Mouse (Mus musculus) gastrocnemius, postnatal 10 days (tissue): ENCODE measurements around the gene Tmem44. TPM values are rescaled to one million over a fixed set of nuclear protein-coding genes. Genes with fewer than 3 reads are reported as not detected.
A peak's percentile ranks its signal among the peaks of the same experiment; 100 is the strongest.

Experiments used
- DNase-seq: peaks from one replicate; pipeline ENCODE4 v3.0.0; 2021; ENCODE audit warnings: mixed read lengths
- total RNA-seq, 2 experiments: library from RNA; stranded (reverse); gene quantifications; 2 replicates each; pipeline ENCODE4 v1.2.3; 2021

Gene Tmem44
- total RNA-seq, 2 experiments from 2014 or later, result 5.3 to 8.7 TPM

DNA sequence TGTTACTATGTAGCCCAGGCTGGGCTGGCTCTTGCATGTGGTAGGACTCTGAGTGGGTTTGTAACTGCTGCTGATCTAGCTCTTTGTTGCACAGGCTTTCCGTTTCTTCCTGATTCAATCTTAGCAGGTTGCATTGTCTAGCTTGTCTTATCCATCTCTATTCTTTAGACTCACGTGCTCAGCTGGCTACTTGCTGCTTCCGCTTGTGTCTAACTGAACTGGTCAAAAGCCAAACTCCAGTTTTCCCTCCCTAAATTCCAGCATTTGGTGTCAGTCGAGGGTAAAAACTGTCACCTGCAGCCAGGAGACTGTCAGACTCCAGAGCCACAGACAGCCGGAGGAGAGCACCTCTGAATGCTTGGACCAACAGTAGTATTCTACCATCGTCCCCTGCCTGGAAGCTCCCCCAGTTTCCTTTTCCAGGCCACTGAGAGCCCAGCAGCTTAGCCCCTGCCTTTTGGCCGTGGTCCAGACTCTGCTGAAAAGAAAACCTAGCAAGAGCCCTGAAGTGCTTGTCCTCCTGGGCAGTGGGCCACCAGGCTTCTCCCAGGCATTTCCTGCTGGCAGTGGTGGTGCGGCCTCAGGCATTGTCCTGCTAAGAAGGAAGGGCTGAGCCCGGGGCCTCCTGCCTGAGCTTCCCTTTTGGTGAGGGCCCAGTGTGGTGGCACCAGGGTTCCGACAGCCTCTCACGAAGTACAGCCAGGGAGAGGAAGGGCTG lies 2.1 kb upstream of the Tmem44 start:
- peak; percentile 85 for DNase-seq

DNA sequence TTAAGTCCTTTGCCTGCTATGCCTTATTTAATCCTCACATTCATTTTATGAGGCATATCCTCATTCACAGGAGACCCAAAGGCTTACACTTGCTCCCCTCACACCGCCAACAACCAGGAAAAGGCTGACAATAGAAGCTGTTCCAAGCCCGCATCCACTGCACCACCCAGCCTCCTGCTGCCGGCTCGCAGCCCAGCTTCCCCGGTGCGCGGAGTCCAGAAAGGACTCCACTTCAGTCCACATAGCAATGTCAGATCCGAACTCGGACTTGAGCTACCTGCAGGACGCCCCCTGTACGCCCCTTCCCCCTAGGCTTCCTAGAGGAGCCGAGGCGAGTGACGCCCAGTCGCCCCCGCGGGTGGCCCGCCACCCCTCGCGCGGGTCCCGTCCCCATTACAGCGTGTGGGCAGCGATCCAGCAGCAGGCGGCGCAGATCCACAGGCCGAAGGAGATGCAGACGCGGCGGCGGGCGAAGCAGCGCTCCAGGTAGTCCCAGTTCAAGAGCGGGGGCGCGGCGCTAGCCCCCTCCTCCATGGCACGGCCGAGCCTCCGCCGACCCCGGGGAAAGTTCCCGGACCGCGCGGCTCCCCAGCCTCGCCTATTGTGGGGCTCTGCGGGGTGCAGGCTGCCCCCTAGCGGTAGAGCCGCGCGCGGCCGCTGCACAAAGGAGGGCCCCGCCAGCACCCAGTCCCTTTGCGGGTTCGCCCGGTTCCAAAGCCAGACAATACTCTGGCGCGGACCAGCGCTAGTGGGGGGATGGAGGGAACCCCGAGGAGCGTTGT lies 485 bp downstream of the Tmem44 start:
- DNase-seq, result peak; percentile 84

DNA sequence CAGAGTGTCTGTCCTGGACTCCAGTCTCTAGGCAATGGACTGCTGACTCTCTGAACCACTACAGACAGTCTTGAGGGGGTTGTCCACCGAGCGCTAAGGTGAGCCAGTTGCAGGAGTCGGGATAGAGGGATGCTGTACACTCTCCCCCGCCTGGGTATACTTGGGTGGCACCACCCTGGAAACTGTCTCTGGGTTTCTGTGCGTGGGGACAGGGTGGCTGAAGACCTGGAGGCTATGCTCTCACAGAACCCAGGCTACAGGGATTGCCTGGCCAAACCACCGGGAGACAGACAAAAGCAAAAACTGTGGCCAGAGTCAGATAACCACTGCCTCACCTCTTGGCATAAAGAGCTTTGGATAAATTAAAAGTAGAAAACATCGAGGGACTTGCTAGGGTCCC lies 1.1 kb downstream of the Tmem44 start:
- DNase-seq, result no peak

DNA sequence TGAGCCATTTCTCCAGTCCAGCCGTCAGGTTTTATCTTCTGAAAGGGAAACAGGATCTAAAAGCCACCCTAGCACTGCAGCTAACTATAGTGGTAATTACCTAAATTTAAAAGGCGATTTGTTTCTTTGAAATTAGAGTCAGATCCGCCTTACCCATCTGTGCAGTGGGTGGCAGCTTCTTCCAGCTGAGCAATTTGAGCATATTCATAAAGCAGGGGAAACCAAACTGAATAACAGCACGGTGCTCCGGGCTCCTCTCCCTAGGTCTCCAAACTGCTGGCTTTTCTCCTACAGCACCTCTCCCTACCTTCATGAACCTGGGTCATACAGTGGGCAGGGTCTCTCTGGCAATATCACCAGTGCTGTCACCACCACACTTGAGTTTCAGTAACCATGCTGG lies 2.4 kb downstream of the Tmem44 start:
- DNase-seq, result no peak

DNA sequence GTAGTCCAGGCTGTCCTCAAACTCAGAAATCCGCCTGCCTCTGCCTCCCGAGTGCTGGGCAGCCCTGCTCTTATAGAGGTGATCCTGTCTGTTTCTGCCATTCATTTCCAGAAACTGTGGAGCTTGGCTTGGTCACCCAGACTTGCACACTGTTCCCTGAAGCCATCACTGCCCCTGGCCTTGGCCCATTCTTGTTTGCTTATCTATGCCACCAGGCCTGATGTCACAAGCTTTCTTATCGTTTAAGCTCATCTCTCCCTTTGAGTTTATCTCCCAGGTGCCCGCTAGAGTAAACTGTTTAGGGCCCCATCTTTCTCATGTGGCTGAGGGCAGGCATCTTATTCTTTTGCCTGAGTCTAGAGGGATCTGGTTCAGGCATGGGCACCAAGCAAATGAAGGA lies 5.9 kb downstream of the Tmem44 start:
- no peak for DNase-seq

DNA sequence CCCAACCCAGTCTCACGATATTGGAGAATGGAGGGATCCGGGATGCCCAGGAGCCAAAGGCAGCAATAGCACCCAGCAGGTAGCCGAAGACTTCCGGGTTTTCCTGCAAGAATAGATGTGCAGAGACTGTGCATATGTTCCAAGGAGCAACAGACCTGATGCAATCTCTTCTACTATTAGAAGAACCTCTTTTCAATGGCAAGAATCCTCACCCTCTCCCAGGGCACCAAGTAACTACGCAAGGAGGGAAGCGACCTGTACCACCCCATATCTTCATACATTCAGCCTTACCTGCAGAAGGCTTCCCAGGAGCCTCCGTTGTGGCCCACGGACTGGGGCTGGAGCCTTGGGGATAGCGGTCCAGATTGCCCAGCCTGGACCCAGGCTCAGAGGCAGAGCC lies 7.3 kb downstream of the Tmem44 start:
- no peak for DNase-seq

DNA sequence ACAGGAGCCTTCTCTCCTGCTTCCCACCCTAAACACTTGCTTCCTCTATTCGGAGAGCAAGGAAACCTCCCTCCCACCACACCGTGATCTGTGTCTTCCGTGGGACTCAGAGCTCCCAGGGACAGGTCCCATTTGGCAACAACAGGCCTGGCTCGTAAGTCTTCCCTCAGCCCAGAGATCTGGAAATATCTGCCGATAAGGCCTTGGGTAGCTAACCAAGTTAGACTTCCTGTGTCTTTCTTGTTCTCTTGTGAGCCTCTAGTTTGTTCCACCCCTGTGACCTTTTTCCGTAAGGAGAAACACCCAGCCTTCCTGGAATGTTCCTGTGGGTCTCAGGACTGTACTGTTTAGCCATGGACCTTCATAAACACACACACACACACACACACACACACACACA lies 7.8 kb downstream of the Tmem44 start:
- no peak for DNase-seq

DNA sequence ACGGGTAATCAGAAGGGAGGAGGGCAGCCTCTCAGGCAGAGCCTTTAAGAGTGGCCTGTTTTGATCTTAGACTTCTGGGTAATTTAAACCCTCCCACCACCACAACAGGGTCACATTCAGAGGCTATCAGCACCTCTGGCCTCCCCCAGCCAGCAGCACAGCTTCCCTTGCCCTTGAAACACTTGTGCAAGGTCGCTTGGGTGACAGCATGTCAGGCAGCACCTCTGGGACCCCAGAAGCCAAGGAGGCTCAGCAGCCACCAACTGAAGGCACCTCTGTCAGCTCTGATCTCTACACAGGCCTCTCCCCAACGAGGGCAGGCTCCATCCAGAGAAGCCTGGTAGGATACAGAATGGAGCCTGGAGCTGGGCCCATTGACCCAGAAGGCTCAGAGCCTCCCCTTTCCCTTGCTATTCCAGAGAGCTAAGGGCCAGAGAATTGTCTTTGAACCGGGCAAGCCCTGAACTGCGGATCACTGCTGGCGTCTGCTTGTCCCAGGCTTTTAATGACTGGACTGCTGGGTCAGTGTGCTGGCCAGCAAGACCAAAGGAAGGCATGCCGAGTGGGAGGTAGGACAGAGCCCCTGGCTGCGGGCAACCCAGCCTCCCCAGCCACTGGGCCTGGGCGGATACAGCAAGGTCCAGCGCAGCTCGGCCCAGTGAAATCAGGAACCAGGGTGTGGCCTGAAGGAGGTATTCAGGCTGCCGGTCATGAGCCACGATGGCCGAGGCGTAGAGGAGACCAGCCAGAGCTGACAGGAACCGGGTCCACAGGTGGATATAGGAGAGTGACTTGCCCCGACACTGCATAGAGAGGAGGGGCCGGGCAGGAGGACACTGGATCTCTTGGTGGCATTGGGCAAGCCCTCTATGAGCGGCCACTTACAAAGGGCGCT lies 10.3 kb downstream of the Tmem44 start:
- no peak for DNase-seq

DNA sequence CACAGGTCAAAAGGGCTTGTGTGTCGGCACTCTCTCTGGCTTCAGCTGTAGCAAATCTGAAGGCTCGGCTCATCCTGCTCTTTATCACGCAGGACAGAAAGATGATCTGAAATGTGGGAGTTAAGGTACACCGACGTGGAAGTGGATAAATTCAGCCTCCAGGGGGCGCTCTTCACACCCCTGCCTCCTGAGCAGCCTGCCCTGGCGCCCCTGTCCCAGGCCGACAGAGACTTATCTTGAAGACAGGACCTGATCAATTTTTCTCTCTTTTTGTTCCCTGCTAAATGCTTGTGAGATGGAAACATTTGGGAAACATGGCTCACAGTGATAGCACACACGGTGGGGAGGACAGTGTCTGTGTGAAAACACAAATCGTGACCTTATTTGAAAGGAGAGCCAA lies 11.2 kb downstream of the Tmem44 start:
- DNase-seq, result peak; percentile 66

DNA sequence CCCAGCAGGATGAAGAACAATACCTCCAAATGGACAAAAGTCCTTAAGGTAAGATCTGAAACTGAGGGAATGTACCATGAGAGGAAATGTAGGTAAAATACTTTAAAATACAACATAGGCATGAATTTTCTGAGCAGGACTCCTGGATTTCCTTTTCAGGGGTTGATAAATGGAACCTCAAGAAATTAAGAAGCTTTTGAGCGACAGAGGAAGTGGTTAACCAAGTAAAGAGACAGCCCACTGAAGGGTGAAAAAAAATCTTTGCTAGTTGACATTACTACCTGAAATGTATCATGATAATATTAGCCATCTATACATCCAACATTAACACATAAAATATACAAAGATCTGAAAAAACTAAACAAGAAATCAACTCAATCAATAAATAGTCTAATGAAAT lies 15.6 kb downstream of the Tmem44 start:
- DNase-seq, result no peak

DNA sequence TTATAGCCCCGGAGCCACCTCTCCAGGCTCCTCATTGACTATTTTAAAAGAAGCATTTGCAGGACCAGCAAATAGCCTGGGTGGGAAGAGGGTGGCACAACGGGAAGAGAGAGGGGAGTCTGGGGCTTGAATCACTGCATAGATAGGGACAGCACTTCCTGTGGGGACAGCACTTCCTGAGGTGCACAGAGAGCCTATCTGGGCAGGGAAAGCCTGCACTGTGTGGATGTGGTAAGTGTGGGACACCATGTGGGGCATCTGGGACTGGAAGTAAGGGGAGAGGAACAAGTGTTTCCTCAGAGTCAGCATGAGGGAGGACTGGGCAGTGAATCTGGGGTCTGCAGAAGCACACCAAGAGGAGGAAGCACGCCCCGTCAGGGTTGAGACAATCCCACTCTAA lies 17.1 kb downstream of the Tmem44 start:
- DNase-seq, result no peak

DNA sequence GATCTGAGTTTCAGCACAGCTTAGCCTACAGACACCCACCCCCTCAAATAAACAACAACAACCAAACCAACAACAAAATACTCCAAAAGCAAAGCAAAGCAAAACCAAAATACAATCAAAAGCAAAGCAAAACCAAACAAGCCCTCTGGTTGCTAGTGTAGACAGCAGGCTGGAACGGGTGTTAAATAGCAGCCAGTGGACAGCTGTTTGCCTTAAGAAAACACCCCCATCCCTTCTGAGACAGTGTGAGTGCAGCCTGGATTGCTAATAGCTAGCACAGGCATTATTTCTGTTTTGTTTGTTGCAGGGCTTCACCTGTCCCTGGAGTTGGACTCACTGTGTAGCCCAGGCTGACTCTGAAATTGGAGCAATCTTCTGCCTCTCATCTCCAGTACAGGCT lies 17.7 kb downstream of the Tmem44 start:
- no peak for DNase-seq

DNA sequence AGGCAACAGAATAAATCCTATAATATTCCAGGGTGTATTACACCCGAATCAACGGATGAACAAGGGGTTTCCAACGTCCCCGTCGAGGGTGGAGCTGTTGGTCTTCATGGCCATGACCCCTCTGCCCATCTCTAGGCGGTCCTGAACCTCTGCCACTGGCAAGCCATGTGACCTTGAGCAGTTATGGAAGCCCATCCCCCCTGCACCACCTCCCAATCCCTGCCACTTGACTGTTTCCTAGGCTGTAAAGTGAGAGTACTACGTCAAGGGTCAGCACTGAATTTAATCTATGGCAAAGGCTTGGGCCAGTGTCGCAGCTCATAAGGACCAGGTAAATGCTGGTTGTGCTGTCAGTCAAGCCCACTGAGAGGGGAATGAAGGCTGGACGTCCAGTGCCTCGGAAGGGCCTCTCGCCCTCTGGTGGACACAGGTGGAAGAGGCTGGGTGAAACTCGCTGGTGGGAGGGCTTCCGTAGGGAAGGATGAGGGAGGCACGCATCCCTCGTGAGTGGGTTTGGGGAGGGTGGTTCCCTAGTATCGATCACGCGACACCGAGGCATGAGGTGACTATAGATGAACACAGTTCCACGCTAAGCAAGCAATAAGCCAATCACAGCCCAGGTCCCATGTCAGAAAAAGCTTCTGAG lies 18.8 kb downstream of the Tmem44 start:
- DNase-seq, result peak; percentile 68

DNA sequence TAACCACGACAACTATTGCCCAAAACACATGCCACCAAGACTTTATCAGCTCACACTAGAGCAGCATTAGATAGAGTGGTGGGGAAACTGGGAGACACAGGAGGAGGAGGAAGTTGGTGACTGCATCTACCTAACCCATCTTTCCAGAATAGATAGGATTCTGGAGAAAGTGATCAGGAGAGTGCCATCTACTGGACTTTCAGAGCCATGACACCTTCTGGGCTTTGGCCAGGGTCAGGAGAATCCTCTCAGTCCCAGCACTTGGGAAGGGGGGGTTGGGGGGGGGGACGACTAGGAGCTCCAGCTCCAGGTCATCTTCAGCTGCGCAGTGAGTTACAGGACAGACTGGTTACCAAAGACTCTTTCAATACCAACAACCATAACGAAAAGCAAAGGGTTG lies 19.8 kb downstream of the Tmem44 start:
- DNase-seq, result no peak

DNA sequence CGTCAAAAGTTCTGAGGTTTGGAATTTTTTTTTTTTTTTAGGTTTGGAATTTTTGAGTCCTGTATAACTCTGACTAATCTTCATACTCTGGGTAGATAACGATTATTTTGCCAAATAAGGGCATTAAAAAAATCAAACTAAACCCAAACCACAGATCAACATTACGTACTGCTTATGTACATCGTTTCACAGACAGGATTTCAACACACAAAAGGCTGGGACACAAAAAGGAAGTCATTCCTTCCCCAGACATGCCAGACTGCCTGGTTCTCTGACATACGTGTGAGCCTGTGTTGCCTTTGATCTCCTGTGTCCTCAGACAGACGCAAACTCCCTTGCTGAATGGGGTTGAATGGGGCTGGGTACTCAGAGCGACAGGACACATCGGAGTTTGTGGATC lies 22.3 kb downstream of the Tmem44 start:
- DNase-seq, result no peak

DNA sequence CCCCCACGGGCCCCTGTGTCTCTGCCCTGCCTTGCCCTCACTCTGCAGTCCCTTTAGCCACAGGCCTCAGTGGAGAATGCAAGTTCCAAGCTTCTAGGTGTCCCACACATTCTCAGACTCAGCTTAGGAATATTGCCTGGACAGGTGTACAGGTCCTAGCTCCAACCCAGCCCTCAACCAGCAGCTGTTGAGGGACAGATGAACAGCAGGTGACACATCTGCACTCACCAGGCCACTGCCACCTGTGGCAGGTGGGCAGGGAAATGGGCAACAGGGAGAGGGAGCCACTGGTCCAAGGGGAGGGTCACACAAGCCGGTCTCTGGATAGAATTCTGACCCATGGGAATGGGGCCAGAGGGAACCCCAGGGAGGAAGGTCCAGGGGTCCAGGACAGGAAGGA lies 22.8 kb downstream of the Tmem44 start:
- no peak for DNase-seq

DNA sequence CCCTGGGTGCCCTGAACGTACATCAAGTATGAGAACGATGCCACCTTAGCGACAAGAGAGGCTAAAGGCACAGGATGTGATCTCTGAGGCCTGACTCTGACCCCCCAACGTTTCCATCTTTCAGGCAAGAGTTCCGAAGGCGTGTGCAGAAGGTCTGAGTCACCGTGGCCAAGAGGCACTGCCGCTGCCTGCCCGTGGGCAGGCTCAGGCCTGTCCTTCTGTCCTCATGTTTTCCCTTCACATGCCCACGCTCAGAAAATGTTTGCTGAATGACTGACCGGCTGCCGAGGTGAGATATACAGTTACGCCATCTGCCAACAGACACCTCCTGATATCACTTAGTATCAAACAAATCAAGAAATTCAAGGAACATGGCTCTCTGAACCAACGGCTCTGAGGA lies 24.9 kb downstream of the Tmem44 start:
- DNase-seq, result no peak

DNA sequence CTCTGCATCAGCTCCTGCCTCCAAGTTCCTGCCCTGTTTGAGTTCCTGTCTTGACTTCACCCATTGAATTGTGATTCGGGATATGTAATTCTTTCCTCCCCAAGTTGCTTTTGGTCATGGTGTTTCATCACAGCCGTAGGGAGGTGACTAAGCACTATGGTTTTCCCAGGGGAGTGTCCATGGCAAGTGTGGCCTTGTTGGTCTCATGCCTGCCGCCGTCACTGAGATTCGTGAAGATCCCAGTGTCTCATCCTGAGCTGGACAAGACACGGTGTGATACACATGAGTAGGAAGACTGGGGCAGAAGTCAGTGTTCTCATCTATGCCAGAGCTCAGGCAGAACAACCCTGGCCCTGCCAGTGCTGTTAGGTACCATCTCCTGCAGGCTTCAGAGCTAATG lies 26.2 kb downstream of the Tmem44 start:
- no peak for DNase-seq

DNA sequence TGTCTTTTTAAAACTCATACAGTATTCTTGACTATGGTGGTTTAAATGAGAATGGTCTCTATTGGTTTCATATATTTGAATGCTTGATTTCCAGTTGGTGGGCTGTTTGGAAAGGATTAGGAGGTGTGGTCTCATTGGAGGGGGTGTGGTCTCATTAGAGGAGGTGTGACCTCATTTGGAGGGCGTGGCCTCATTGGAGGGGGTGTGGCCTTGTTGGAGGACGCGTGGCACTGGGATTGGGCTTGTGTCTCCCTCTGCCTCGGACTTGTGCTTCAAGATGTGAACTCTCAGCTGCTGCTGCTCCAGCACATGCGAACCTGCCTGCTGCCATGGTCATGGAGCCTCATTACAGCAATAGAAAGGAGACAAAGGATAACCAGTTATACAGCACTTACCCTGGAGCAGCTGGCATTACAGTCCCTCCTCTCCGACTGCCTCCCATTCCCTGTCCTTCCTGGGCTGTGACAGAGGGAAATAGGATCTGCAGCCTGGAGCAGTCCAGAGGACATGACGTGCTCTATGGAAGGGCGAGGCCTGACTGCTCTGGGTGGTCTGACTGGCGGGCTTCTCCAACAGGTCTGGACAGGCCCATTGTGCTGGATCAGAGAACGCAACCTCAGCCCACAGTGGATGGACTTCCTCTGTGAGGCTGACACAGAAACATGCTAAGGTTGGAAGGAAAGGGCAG lies 28.2 kb downstream of the Tmem44 start:
- DNase-seq, result peak; percentile 41

DNA sequence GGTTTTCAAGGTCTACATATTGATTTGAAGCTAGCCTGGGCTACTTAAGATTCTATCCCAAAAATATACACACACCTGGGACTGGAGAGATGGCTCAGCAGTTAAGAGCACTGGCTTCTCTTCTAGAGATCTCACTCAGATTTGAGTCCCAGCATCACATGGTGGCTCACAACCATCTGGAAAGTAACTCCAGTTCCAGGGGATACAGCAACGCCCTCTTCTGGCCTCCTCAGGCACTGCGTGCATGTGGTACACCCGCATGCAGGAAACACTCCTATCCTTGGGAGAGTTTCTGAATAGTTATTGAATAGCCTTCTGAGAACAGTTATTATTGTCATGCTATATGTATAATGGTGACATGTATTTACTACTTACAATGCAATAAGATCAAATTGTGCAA lies 29.5 kb downstream of the Tmem44 start:
- no peak for DNase-seq

DNA sequence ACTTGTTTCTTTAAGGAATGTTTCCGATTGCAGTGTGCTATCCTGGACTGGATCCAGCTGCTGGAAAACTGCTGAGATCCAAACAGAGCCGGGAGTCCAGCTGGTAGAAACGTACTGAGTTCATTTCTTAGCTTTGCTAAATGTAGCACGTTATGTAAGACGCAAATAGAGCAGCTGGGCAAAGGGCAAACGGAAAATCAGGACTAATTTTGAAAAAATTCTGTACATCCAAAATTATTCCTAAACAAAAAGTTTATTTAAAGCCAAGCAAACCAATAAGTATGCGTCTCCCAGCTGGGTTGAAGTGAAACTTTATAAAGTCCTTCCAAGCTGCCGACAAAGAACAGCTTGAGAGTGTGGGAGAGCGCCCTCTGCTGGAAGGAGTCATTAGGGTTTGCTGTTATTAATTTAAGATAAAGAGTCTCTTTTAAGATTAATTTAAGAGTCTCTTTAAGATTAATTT lies 30.2 kb downstream of the Tmem44 start:
- peak; percentile 88 for DNase-seq

DNA sequence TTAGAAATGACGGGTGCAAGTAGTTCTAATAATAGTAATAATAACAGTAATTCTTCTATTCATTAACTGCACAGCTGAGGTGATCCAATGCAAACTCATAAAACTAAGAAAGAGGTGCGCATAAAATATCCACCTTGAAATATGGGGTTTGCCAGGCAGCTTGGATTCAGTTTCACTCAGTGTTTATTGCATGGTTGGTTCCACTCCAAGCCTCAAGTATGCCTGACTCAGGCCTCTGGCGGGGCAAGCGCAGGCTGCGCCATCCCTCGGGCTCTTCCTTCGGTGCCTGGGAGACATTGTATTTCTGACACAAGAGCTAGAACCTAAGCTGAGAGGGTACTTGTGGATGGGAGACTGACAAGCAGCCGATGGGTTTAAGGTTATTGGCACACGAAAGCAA lies 32.0 kb downstream of the Tmem44 start:
- DNase-seq, result no peak
